Mouse (Mus musculus) adrenal gland, adult 8-10 months (tissue): ENCODE results near the gene Usp11. TPM values are rescaled to one million over a fixed set of nuclear protein-coding genes. Genes with fewer than 3 reads are reported as not detected.

Source experiments
- DNase-seq: peaks from one replicate; pipeline ENCODE4 v3.0.0; 2022
- total RNA-seq, 4 experiments: library from RNA; stranded (reverse); gene quantifications; 2 replicates each; pipeline ENCODE4 v1.2.4; 2022

Gene Usp11
- total RNA-seq: 10 to 100 TPM; 35.6 to 56.0 (median 46.1) TPM

DNA sequence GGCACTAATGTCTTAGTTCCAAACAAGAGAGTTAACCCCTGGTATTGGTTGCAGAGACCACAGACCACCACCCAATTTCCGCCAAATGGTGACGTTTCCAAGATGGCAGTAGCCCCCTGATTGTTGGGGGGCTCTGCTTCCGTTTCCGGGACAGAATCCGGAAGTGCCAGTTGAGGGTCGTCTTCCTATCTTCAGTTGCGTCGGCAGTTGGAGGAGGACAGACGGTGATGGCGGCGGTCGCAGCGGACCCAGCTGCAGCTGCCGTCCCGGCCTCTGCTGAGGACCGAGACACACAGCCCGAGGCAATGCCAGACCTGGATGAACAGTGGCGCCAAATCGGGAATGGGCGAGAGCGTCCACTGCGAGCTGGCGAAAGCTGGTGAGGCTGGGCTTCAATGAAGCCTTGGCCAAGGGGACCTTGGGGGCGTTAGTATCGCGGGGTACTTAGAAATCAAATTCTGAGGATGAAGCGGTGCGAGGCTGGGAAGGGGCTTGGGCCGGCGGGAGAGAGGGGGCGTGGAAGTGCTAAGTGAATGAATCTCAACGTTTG, at the start of gene Usp11:
TSS of gene Usp11 (plus strand) at position 166 of the 550 bp plus-strand sequence.
- peak; percentile 23 for DNase-seq

DNA sequence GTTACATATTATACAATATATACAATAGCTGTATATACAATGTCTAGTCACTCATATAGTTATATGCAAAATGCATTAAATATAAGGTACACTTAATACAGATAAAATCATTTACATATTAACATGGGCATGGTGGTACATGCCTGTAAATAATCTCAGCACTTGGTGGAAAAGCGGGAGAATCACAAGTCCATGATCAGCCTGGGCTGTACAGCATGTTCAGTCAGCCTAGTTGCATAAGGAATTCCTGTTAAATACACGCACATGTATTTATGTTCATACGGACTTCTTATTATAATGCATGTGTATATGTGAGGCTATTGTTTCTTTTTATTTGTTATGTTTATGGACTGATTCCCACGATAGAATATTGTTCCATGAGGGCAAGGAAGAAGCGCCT, 46.1 kb upstream of the Usp11 start:
- DNase-seq: no peak

DNA sequence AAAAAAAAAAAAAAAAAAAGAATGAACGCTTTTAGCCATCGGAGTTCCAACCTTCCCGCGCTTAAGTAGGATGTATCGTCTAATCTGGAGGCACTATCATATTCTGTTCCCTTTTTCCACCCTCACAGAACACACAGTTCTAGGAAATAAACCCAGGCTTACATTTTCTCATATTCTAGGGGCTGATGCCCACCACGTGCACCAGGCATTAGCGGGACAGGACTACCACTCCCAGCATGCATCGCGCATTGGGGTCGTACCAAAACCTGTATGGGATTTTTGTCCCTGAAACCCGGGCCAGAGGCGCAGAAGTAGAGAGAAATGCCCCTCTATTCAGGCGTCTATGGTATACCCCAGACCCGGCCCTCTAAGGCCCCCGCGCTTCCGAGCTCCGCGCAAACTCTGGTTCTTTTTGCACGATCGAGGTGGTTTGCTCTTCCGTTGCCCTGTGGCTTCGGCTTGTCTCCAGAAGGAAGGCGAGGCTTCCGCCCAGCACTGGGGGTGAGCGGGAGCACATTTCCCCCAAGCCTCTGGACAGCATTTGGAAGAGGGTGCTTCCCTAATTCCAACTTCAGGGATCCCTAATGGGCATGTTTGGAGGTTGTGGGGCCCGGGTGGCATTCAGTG, 45.6 kb upstream of the Usp11 start, which contains the start of gene Uba1:
TSS of gene Uba1 (plus strand) at position 301 of the 627 bp plus-strand sequence.
- DNase-seq: peak; percentile 66

DNA sequence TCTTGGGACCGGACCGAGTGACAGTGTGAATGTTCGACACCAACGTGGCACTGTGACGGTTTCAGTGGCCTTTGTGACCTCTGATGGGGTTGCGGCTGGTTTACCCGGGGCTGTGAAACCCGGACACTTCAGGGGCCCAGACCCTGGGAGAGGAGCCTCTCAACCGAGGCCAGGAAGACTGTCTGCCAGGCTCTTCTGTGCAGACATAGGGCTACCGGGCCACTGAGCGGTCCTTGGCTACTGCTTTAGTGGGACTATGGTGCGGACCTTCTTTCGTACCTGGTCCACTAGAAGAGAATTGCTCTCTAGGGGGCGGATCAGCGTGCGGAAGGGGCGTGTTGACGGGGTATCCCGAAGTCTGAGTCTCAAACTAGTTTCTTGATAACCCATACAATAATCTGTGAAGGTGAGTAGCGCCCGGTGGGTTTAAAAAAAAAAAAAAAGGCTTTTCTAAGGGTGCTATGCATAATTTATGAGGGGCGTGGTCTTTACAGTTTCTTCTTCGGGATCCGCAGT, 44.8 kb upstream of the Usp11 start:
- DNase-seq: no peak

DNA sequence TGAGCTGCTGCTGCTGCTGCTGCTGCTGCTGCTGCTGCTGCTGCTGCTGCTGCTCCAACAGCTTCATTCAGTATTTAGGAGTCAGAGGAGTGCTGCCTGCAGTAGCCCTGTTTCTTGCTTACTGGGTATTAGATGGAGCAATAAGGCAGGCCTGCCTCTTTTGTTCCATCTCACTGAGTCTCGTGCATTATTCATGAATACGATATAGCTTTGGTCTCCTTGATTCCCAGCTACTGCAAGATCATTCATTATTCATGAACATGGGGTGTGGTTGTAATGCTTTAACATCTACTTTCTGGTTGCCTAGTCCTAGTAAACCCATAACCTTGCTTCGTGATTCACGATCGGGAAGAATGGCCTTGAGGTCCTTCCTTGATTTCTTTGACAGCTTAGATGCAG, 41.4 kb upstream of the Usp11 start:
- no peak for DNase-seq

DNA sequence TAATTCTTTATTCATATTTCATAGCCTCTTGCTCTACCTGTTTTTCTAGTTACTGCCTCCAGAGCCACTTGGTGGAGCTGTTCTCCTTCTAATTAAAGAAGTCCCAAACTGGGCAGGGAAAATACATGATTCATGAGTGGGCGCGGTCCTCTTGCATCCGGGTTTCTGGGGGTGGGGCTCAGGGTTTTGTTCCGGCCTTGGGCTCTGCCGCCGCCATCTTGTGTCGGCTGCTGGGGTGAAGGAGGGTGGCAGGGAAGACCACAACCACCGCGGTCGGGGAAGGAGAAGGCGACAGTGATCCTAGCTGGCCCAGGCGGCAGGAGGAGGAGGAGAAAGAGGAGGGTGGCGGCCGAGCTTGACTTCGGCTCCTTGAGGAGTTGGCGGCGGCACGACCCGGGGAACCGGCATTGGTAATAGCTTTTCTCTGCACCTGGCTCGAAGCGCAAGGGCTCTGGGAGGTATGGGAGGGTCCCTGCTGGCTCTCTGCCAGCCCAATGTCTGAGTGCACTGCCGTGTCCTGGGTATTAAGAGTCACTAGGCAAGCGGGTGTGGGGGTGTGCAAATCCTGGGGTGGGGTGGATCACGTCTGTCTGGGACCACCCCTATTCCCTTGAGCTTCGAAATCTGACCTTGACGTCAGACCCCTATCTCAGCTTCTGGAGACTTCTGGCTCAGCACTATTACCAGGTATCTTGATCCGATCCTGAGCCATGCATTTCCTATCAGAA, 40.8 kb upstream of the Usp11 start:
- peak; percentile 87 for DNase-seq

DNA sequence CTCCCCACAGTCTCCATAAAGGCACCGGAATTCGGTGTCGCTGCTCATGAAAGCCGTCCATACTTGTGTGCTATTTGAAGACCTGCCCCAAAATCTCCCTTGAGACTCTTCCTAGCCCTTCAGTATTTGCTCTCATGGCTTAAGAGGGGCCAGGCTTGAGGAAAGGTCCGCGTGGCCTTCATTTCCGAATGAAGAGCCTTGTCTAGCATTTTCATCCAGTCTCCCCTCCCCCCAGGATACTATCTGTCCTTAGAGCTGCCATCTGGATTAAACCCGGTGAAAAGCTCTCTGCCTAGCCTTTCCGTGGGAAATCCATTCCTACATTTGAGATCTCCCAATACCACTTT, 40.3 kb upstream of the Usp11 start:
- no peak for DNase-seq

DNA sequence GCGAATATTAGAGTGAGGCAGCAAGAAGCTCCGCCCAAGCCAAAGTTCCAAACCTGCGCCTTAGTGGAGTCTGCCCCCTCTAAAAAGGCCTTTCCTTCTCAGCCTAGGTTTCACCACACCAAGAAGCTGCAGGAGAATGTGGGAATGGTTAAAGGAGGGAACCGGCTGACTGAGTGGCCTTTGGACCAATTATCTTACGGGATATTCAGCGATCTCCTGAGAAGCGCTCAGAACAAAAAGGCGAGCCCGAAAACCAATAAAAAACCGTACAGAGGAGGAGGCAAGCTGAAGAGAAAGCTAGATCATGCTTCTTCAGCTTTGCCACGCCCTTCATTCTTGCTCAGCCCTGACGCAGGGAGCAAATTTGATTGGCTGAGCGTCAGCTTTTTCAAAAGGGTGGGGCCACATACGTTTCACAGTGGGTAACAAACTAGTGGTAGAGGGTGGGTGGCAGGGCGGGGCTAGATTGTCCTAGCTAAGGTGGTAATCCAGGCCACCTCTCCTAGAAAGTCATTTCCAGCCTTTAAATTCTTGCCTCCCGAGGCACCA, 16.1 kb upstream of the Usp11 start, which contains the start of gene Cdk16:
TSS of gene Cdk16 (plus strand) at position 436 of the 549 bp plus-strand sequence.
- DNase-seq: peak; percentile 90

DNA sequence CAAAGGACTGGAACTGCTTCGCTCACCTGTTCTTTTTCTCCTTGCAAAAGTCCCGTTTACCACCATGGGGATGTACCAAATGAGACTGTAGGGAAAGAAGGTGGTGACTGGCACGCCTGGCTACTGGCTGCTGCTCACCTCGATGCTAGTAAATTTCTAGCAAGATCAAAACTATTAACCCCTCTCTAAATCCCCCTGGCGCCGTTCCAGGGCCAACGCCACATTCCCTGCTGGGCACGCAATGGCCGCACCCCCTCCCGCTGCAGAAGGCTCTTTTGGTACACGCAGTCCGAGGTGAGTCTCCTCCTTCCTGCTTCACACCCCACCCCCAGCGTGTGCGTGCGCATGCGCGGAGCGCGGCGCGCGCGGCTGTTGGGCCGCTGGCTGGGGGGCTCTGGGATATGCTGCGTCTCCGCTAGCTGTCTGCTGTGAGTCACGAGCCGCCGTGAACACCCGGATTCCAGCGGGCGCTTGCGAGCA, 15.6 kb upstream of the Usp11 start:
- DNase-seq: peak; percentile 84

DNA sequence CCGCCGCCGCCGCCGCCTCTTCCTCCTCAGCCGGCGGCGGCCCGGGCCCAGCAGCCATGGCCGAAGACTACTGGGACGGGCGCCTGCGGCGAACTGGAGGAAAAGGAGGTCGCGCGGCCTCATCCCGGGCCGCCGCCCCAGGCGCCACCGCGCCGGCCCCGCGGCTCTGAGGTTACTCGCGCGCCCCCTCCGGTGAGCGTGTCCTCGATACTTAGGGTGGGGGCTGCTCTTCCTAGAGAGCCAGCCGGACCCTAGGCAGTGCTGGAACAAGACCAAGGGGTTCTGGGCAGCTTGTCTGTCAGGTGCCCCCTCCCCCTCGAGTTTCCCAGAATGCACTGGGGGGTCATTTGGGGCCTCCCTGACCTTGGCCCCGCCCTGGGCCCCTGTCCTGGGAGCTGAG, 15.1 kb upstream of the Usp11 start:
- peak; percentile 54 for DNase-seq

DNA sequence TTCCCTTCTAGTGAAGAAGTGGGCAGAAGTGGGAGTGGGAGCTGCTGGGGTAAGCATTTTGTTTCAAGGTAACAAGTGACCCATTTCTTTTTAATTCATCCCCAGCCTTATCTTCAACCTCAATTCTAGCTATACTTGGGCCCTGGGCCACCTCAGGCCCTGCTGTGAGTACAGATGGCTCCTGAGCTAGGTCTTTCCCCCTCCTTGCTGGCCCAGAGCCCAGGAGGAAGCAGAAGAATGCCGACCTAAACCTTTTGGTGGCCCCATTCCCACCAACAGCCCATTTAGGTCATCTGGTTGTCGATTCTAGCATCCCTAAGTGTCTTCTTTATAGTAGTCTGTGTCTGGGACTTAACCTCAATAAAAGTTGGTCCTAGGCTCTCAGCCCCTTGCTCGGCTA, 12.1 kb upstream of the Usp11 start:
- DNase-seq: no peak

DNA sequence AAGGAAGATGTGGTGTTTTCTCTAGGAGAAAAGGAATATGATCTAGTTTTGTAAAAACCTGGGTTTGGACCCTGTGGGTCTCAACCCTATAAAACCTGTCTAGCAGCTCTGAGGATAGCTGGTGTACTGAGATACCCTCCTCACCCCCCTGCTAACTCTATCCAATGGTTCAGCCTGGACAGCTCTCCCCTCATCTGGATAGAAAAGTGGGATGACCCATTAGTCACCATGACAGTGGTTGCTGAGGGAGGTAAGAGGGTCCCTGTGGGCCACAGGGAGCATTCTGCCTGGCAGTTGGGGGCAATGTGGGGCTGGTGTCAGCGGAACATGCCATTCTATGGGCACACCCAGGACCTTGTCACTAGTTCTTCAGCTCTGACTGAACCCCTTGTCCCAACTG, 11.1 kb upstream of the Usp11 start:
- no peak for DNase-seq

DNA sequence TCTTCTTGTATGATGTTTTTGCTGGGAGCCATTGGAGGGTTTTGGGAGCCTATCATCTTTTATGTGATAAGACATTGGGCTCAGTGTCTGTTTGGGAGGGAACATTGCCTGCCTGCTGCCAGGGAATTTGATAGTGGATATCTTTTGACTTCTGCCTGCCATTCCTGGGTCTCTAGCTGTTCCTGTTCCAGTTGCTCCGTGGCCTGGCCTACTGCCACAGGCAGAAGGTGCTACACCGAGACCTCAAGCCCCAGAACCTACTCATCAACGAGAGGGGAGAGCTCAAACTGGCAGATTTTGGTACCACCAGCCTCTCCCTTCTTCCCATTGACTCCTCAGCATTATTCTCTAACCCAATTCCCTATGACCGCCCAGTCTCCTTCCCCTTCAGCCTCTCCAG, 7.9 kb upstream of the Usp11 start:
- DNase-seq: no peak

DNA sequence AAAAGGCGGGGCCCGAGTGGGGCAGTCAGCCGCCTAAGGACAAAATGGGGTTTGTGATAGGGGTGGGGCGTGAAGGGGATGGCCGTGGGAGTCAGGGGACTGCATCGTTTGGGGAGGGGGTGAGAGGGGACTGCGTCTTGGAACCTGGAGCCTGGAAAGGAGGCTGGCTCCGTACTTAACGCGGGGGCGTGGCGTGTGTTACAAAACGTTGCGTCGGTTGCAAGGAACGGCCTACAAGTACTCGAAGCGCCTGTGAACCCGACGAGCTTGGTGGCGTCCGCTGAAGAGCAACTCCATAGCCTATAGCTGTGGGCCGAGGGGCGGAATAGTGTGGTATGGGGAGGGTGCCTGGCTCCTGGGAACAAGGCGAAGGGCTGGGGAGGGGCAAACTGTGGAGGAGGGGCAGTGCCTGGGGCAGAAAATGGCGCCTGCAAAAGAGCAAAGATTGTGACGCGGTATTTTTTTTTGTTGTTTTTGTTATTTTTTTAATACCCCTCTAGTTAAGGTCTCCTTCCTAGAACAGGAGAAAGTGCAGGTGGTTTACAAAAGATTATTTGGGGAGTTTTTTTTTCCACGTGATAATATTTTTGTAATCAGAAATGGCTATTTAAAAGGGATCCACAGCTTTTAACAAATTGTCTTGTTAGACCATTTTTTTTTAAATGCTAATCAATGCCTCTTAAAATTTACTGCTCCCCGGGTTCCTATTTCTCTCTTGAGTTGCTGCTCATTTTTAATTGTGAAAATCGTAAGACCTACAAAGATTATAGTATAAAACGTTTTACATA, 783 bp downstream of the Usp11 start:
- DNase-seq: peak; percentile 73

DNA sequence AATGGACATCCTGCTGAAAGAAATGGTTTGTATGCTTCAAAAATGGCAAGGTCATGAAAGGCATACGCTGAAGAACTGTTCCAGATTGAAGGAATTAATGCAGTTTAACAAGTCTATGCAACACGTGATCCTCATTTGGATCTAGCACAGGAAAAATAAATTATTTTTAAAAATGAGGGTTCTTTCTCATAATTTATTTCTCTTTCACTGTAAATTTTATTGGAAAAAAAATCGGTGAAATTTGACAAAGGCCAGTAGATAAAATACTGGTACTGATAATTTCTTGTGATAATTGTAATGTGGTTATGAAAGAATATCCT, 1.3 kb downstream of the Usp11 start:
- DNase-seq: no peak

DNA sequence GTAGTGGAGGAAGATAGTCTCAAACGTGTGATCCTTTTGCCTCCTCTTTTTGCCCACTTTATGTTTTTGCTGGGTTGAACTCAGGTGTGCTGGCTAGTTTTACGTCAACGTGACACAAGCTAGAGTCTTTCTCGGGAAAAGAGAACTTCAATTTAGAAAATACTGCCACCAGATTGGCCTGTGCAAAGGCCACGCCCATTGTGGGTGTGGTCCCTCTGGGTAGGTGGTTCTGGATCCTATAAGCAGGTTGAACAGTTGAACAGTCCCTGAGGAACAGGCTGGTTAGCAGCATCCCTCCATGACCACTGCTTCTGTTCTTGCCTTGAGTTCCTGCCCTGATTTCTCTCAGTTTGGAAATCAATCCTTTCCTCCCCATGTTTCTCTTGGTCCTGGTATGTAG, 25.0 kb downstream of the Usp11 start:
- DNase-seq: no peak

DNA sequence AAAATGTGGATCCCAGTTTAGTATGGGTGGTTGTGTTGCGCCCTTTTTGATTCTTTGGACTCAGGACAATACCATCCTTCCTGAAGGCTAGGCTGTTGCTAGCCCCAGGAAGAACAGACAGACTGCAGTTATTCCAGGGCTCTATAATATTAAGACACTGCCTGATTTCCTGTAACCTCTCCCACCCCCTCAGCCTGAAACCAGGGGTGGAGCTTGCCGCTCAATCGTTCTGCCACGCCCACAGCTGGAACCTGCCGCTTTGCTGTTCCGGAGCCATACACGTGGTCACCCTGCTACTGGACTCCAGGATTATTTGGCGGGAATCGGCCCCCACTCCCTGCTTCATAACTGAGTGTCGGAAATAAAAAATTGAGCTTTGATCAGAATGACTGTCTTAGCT, 26.3 kb downstream of the Usp11 start:
- peak; percentile 12 for DNase-seq

DNA sequence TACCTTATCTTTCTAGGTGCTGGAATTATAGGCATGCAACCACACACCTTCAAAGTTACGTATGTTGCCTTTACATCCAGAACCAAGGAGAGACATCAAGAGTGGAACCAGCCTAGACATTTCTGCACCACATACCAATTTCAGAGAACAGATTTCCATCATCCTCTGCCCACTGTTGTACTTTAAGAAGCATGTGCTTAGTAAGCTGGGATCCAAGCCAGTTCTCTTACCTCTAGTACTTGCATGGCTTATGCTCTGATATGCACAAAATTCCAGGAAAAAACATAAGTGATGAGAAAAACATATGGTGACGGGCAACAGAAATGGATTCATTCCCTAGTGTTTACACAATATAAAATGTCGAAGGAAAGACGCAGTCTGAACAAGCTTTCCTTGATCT, 32.8 kb downstream of the Usp11 start:
- DNase-seq: no peak

DNA sequence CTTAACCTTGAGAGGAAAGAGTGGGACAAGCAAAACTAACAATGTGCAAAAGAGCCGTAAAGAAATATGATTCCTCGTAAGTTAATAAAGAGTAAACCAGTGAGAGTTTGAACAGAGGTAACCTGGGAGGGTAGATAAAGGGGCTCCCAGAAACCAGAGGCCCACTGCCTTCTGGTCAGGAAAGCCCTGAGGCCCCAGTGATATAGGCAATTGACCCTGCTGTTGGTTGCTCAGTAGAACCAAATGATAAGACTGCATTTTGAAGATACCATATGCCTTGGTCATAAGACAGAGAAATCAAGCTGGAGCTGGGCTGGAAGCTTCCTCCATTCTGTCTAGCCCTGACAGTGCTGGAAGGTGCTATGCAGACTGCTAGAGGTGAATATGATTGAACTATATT, 45.1 kb downstream of the Usp11 start:
- DNase-seq: no peak

DNA sequence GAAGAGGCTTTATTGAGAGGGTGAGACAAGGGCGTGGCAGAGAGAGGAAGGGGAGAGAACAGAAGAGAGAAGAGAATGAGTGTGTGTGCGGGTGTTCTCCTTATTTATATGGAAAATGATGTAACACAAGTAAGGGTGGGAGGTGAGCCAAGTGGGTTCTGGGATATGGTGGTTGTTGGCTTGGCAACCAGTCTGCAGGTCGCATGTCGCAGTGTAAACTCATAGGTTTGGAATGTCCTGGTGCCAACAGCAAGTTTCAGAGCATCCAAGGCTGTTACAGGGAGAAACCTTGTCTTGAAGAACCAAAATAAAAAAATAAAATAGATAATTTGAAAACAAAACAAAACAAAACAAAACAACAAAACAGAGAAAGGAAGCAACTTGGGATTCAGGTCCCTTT, 57.5 kb downstream of the Usp11 start:
- DNase-seq: no peak
